Mouse (Mus musculus): ENCODE results near the gene Nrcam.
"Not testable (repeated sequence)": the region's sequence is repeated elsewhere in the genome, so short reads cannot be mapped to it uniquely, and the experiment has no call there.

Gene Nrcam

GRCm38 (mm10) chr12:44328381-44329315 is at the start of gene Nrcam:
Gene Nrcam, plus strand, starts transcription at chr12:44328885.
- DNase-seq (ENCODE audit: low read depth, low spot score), result no peak

DNA sequence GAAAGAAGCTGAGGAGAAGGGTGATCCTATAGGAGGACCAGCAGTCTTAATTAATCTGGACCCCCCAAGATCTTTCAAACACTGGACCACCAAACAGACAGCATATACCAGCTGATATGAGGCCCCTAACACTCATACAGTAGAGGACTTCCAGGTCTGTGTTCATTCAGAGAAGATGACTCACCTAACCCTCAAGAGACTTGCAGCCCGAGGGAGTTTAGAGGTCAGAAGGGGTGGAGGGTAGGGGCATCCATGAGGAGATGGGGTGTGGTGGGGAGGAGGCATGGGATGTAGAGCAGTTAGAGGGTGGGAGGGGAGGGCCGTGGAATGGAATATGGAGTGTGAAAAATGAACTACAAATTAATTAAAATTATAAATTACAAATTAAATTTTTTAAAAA is 48.5 kb upstream of the Nrcam start:
- DNase-seq (ENCODE audit: low read depth, low spot score), result not testable (repeated sequence)

DNA sequence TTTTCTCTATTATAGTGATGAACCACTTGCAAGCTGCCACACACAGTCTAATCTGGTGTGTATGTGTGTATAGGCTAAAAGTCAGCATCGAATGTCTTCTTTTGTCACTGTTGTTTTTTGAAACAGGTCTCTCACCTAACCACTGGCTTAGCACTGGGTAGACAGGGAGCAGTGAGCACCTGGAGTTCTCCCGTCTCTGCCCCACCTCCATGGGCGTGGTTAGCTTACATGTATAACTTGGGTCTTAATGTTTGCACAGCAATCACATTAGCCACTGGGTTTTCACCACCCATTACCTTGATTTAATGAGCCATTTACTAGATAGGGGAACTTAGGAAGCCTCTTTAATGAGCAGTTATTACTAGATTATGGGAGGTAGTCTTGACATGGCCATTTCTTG is 47.2 kb upstream of the Nrcam start:
- no peak for DNase-seq (ENCODE audit: low read depth, low spot score)

DNA sequence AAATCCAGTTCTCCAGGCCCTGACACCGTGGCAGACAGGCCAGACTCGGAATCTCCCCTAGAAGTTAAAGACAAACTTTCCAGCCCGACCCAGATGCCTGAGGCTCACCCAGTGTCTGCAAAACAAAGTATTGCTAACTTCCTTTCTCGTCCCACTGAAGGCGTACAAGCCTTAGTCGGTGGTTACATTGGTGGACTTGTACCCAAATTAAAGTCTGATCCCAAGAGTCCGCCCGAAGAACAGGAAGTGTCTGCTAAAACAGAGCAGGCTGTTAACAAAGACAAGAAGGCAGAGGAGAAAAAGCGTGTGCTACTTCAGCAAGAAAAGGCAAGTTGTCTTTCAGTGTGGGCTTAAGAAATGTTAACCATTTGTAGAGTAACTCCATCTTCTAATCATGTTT is 45.3 kb upstream of the Nrcam start:
- DNase-seq (ENCODE audit: low read depth, low spot score), result no peak

DNA sequence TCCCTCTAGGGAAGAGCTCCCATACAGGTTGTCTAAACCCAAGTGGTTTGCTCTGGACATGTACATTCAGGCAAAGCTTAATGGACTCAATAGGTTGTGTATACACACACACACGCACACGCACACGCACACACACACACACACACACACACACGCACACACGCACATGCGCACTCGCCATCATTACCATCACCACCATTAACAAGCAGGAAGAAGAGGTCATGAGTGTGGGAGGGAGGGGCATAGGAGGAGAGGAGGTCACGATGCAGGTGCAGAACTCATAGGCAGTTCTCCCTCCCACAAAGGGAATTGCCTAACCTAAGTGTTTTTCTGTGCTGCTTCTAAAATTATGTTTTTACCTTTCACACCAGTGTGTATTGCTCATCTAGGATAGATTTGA is 41.7 kb upstream of the Nrcam start:
- no peak for DNase-seq (ENCODE audit: low read depth, low spot score)

GRCm38 (mm10) chr12:44292281-44292680 is 36.4 kb upstream of the Nrcam start:
- peak; percentile 44 for DNase-seq (ENCODE audit: low read depth, low spot score)

- no peak for DNase-seq (ENCODE audit: low read depth, low spot score)
Measured at GRCm38 (mm10) chr12:44300793-44301192, 27.9 kb upstream of the Nrcam start.

GRCm38 (mm10) chr12:44304012-44304411 is 24.7 kb upstream of the Nrcam start:
- DNase-seq (ENCODE audit: low read depth, low spot score), result no peak

DNA sequence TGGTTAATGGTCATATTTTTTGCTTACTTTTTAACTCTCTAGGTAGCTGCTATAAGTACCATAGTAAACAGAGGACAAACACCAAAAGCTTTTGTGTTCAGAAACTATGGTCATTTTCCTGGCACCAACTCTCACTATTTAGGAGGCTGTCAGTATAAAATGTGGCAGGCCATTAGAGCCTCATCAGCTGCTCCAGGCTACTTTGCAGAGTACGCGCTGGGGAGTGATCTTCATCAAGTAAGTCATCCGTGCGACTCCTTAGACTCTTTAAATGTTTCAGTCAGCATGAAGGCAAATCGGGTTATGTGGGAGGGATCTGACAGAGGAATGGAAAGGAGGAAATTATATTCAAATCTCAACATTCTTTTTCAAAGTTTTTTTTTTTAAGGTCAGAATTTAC is 23.8 kb upstream of the Nrcam start:
- no peak for DNase-seq (ENCODE audit: low read depth, low spot score)

- DNase-seq (ENCODE audit: low read depth, low spot score), result no peak
Measured at GRCm38 (mm10) chr12:44308221-44308620, 20.5 kb upstream of the Nrcam start.

- DNase-seq (ENCODE audit: low read depth, low spot score), result no peak
Measured at GRCm38 (mm10) chr12:44315212-44315611, 13.5 kb upstream of the Nrcam start.

GRCm38 (mm10) chr12:44325091-44325490 is 3.6 kb upstream of the Nrcam start:
- DNase-seq (ENCODE audit: low read depth, low spot score), result no peak

DNA sequence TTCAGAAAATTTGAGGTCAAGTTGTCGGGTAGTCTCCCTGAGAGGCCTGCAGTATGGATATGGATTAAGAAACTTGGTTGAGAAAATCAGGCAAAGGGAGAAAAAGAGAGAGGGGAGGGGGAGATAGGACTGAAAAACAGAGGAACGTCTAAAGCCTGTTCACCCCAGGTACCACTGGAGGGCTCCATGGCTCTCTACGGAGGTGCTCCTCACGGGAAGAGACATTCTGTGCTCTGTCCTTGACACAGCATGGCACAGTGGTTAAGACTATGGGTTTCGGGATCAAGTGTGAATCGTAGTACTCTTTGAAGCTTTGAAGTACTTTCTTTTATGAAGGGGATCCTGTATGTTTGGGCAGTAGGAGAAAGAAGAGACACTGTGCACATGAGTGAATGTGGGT is 1.2 kb upstream of the Nrcam start:
- no peak for DNase-seq (ENCODE audit: low read depth, low spot score)

DNA sequence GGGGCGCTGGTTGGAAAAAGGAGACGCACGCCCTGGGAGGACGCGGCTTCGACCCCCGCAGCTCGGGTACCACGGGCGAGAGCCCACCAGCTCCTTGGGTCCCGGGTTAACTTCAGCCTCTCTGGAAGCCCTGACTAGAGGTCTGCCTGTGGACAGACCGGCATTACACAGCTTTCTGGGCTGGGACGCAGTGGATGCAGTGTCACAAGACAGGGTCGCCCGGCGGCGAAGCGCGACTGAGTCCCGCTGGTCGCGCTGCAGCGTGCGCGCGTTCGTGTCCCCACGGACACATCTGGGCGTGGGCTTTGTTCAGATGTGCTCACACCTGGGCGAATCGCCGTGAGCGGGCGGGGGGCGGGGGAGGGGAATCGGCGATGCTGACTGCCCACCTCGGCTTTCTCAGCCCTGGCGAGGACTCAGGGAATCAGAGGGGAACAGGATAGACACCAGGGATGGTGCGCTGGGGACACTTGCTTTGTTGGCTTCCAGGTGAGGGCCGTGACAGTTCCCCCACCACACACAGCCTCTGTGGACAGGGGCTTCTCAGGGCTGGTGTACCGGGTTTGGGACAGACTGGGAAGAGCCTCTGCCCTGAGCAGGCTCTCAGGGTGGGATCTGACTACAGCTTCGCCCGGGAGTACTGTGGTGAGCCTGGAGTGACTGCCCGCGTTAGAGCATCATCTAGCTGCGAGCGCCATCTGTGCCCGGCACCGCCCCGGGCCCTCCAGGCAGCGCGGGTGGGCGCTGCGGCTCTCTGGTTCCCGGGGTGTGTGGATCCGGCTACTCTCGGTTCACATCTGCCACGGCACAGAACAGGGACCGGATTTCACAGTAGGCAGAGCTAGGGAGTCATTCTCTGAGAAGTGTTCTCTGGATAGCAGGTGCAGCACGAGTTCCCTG is 881 bp downstream of the Nrcam start:
- DNase-seq (ENCODE audit: low read depth, low spot score), result no peak

- DNase-seq (ENCODE audit: low read depth, low spot score), result no peak
Measured at GRCm38 (mm10) chr12:44330216-44330719, 1.6 kb downstream of the Nrcam start.

- DNase-seq (ENCODE audit: low read depth, low spot score), result no peak
Measured at GRCm38 (mm10) chr12:44337136-44337640, 8.5 kb downstream of the Nrcam start.

DNA sequence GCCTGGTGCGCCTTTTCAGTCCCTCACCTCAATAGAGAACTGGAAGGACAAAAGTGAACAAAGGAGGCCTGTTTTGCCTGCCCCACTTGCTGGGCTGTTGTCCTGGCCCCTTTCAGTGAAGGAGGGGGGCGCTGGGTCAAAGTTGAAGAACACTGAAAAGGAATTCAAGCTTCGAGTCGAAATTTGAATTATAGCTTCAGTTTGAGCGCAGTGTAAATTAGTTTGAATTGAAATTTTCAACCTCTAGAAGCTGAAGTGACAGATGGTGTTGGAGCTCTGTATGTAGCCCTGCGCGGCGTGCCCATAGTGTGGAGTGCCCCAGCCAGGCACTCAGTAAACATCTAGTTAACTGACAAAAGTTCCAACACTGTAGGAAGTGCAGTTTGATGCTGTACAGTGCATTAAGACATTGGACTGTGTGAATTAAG is 9.5 kb downstream of the Nrcam start:
- DNase-seq (ENCODE audit: low read depth, low spot score), result no peak

DNA sequence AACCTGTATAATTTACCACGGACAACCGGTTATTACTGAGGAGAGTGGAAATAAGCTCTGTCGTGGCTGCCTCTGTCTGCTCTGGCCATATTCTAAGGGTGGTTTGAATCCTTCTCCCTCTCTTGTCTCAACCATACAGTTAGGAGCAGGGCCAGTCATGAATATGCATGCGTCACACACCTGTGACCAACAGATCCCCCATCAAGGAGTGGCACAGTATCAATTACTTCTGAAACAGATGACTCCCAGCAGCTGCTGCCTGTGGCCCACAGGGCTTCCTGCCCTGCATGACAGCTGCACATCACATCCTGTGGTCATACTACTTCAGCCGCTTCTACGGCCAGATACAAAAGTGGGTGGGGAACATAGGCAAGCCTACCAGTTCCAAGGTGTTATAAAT is 15.4 kb downstream of the Nrcam start:
- no peak for DNase-seq (ENCODE audit: low read depth, low spot score)

- no peak for DNase-seq (ENCODE audit: low read depth, low spot score)
Measured at GRCm38 (mm10) chr12:44345251-44345650, 16.6 kb downstream of the Nrcam start.

DNA sequence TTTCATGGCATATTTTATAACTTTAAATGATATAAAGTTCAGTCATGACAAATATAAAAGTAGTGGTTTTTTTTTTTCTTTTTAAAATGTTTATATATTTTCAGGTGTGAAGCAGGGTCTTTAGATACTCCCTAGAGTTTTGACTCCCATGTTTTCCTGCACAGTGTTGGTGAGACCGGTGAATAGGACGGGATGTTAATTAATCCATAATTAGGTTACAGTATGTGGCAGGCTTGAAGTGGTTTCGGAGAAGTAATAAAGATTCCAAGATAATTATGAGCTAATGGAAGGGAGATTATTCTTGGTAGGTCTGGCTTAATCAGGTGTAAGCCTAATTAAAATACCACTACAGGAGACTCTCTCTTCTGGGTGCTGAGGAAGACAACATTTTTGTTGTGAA is 17.5 kb downstream of the Nrcam start:
- DNase-seq (ENCODE audit: low read depth, low spot score), result no peak

GRCm38 (mm10) chr12:44355116-44355515 is 26.4 kb downstream of the Nrcam start:
- DNase-seq (ENCODE audit: low read depth, low spot score), result no peak

DNA sequence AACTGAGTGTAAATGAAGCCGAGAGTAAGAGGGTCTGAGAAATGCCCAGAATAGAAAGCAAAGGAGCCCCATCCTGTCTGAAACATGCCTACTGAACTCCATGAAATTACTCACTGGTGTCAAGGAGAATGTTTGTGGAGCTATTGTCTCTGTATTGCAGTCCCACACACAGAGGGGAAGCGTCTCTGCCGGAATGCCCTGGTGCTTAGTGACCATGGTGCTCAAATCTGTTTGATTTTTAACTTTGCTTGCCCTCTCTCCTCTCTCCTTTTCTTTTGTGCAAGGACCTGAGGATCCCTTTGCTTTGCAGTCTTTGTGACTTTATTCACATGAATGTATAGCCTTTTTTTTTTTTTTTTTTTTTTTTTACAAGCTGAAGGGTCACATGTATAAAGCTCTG is 28.8 kb downstream of the Nrcam start:
- no peak for DNase-seq (ENCODE audit: low read depth, low spot score)
